Mouse (Mus musculus) forebrain, embryonic 13.5 days (tissue): ENCODE results near the gene 5730522E02Rik. TPM values are rescaled to one million over a fixed set of nuclear protein-coding genes. Genes with fewer than 3 reads are reported as not detected.

Experiments
- microRNA-seq: library from miRNA; unstranded; fragments of <30 nt; microRNA quantifications from one replicate; pipeline ENCODE4, GENCODE M21; 2016
- polyA plus RNA-seq: library from polyadenylated mRNA; unstranded; fragments of >200 nt; fragmentation: Nextera tagmentation; extraction: Ambion mirVana; gene quantifications from 2 replicates; pipeline ENCODE4 v1.2.1, GENCODE M21; 2015

Gene 5730522E02Rik
- polyA plus RNA-seq, 1 experiment from 2014 or later, result 15.9 TPM

Small RNA genes lying within 50 kb of the gene (microRNA-seq; reads per million reads assigned to microRNA genes)
- gene Mir6372, result not detected

Other genes starting within 250 kb of the 5730522E02Rik start
- 19.8 and 21.6 TPM in 2 replicates for gene Fancl, start 175.4 kb upstream of the 5730522E02Rik start, polyA plus RNA-seq